In genomic region chr4:41722918-41723351, GRCm38 (mm10) we compare ENCODE assay signal across 8 mouse cellular contexts. TPM values are rescaled to one million over a fixed set of nuclear protein-coding genes. Genes with fewer than 3 reads are reported as not detected.
DNase-seq lines count a peak whose midpoint lies in the region; ATAC-seq lines count a peak whose summit lies in the region.

Gene Dctn3 (minus strand): TSS chr4:41723170.

- ATAC-seq in hindbrain, embryonic 11.5 days (ENCODE audit: low FRiP score), result peak; percentile 89

- H3K27me3 ChIP-seq in hindbrain, embryonic 11.5 days (ENCODE audit: control insufficient read depth, insufficient read depth, low read length), result peaks cover 30% of the 10 kb centered on the region

- DNase-seq in Muller cell, postnatal 12 days (ENCODE audit: inconsistent ontology term), result peak; percentile 90
- peak; percentile 97 for DNase-seq in cerebellum, adult 9-10 months
- DNase-seq in frontal cortex, adult 2 months (ENCODE audit: extremely low spot score in 1 of 2, low spot score in 1 of 2), result peak; percentile 96 to 97
- peak; percentile 94 for DNase-seq in hindbrain, embryonic 11.5 days (ENCODE audit: low spot score)
- peak; percentile 81 to 82 for DNase-seq in layer of hippocampus, postnatal 10 days (ENCODE audit: low spot score in 2 of 2)
- DNase-seq in lung, postnatal 10 days, result peak; percentile 95
- DNase-seq in ovary, postnatal 36 days (ENCODE audit: low spot score), result peak; percentile 77
- peak; percentile 81 for DNase-seq in thymus, postnatal 25 days

- peaks cover 11% of the 10 kb centered on the region for H3K4me1 ChIP-seq in hindbrain, embryonic 11.5 days (replicated peaks; ENCODE audit: control insufficient read depth, insufficient read depth, low read length)

- peak within 1 kb of the TSS; percentile 74 for H3K4me2 ChIP-seq in hindbrain, embryonic 11.5 days (replicated peaks; ENCODE audit: low read depth, low read length)

- H3K9me3 ChIP-seq in hindbrain, embryonic 11.5 days (ENCODE audit: control insufficient read depth, low read length), result no peaks in the 10 kb centered on the region

- H3K27ac ChIP-seq in hindbrain, embryonic 11.5 days (ENCODE audit: low read depth, low read length), result no peak within 1 kb of the TSS

- no peaks in the 10 kb centered on the region for H3K36me3 ChIP-seq in hindbrain, embryonic 11.5 days (ENCODE audit: control insufficient read depth, insufficient read depth, low read length)

- H3K9ac ChIP-seq in hindbrain, embryonic 11.5 days (ENCODE audit: low read depth, low read length), result peak within 1 kb of the TSS; percentile 92

- under 1% methylated on average over 27 of the region's 27 CpGs for WGBS in hindbrain, embryonic 11.5 days

- H3K4me3 ChIP-seq in hindbrain, embryonic 11.5 days (ENCODE audit: low read depth, low read length), result peak within 1 kb of the TSS; percentile 89

RNA-seq across cellular contexts. Expression of gene Dctn3, which starts in this region (rescaled TPM):
- polyA plus RNA-seq in frontal cortex, adult 2 months (2012; rRNA removed), result 189 and 190 TPM in 2 replicates
- 187 and 192 TPM in 2 replicates for polyA plus RNA-seq in hindbrain, embryonic 11.5 days (2014; fragmentation: Nextera tagmentation; extraction: Ambion mirVana)
- total RNA-seq in layer of hippocampus, postnatal 10 days (2021), result 100 to 1,000 TPM; 142 to 158 TPM
